Mouse (Mus musculus): Measurements from ENCODE around the gene Cyp2j5. TPM values are rescaled to one million over a fixed set of nuclear protein-coding genes. Genes with fewer than 3 reads are reported as not detected.

Gene Cyp2j5
- not detected in 2 replicates for polyA plus RNA-seq (2015; fragmentation: Nextera tagmentation; extraction: Ambion mirVana)

GRCm38 (mm10) chr4:96663991-96664390 is at the start of gene Cyp2j5:
TSS of gene Cyp2j5 (minus strand) at chr4:96664154.
- Histone ChIP-seq H3K36me3 (no peaks in the 10 kb centered on the region), H3K4me1 (no peaks in the 10 kb centered on the region), H3K27me3 (no peaks in the 10 kb centered on the region), H3K9ac (no peak within 1 kb of the TSS), H3K9me3 (replicated peaks) (no peaks in the 10 kb centered on the region), H3K27ac (replicated peaks) (no peak within 1 kb of the TSS), H3K4me2 (replicated peaks) (no peak within 1 kb of the TSS), H3K4me3 (replicated peaks) (no peak within 1 kb of the TSS)
- no peak for ATAC-seq (ENCODE audit: insufficient number of reproducible peaks, low FRiP score, low TSS enrichment, low read depth)
- WGBS = 92% methylated on average over 2 of the region's 2 CpGs

- no peaks in the 10 kb centered on the region for H3K9me3 ChIP-seq (replicated peaks)
- 56% methylated on average over 2 of the region's 2 CpGs for WGBS
Observed at GRCm38 (mm10) chr4:96705281-96705951, 41.5 kb upstream of the Cyp2j5 start.

GRCm38 (mm10) chr4:96698218-96698561 is 34.2 kb upstream of the Cyp2j5 start:
- Histone ChIP-seq H3K27me3 (no peaks in the 10 kb centered on the region), H3K4me2 (replicated peaks) (no peak overlapping the region), H3K36me3 (no peaks in the 10 kb centered on the region), H3K4me3 (replicated peaks) (no peak overlapping the region), H3K9ac (no peak overlapping the region), H3K9me3 (replicated peaks) (no peaks in the 10 kb centered on the region), H3K4me1 (peaks cover 15% of the 10 kb centered on the region; the same call in 1 of the 2 replicates), H3K27ac (replicated peaks) (no peak overlapping the region)
- ATAC-seq (ENCODE audit: insufficient number of reproducible peaks, low FRiP score, low TSS enrichment, low read depth) = no peak; the same call in 1 of the 2 replicates
- 57% methylated on average over 5 of the region's 5 CpGs for WGBS

More at GRCm38 (mm10) chr4:96705281-96705951, 41.5 kb upstream of the Cyp2j5 start:
- Histone ChIP-seq H3K27me3 (no peaks in the 10 kb centered on the region), H3K4me2 (replicated peaks) (no peak overlapping the region), H3K36me3 (no peaks in the 10 kb centered on the region), H3K9ac (no peak overlapping the region), H3K4me1 (no peaks in the 10 kb centered on the region), H3K4me3 (replicated peaks) (no peak overlapping the region), H3K27ac (replicated peaks) (no peak overlapping the region)
- ATAC-seq (ENCODE audit: insufficient number of reproducible peaks, low FRiP score, low TSS enrichment, low read depth) = no peak

- Histone ChIP-seq H3K9me3 (replicated peaks) (no peaks in the 10 kb centered on the region), H3K4me2 (replicated peaks) (no peak overlapping the region), H3K27ac (replicated peaks) (peak overlapping the region; percentile 51), H3K9ac (no peak overlapping the region), H3K36me3 (no peaks in the 10 kb centered on the region), H3K4me1 (peaks cover 15% of the 10 kb centered on the region; the same call in 1 of the 2 replicates), H3K27me3 (no peaks in the 10 kb centered on the region), H3K4me3 (replicated peaks) (no peak overlapping the region)
- 66% methylated on average over 15 of the region's 15 CpGs for WGBS
- peak; percentile 60; the same call in 1 of the 2 replicates for ATAC-seq (ENCODE audit: insufficient number of reproducible peaks, low FRiP score, low TSS enrichment, low read depth)
Observed at GRCm38 (mm10) chr4:96697511-96698217, 33.7 kb upstream of the Cyp2j5 start.

GRCm38 (mm10) chr4:96696614-96697360 is 32.8 kb upstream of the Cyp2j5 start:
- no peak overlapping the region; the same call in 1 of the 2 replicates for H3K4me2 ChIP-seq (replicated peaks)
- no peak overlapping the region for H3K9ac ChIP-seq
- H3K36me3 ChIP-seq = no peaks in the 10 kb centered on the region
- 36% methylated on average over 13 of the region's 13 CpGs for WGBS
- no peak; the same call in 1 of the 2 replicates for ATAC-seq (ENCODE audit: insufficient number of reproducible peaks, low FRiP score, low TSS enrichment, low read depth)
- no peak overlapping the region for H3K4me3 ChIP-seq (replicated peaks)
- peaks cover 15% of the 10 kb centered on the region; the same call in 1 of the 2 replicates for H3K4me1 ChIP-seq
- no peaks in the 10 kb centered on the region for H3K27me3 ChIP-seq
- H3K27ac ChIP-seq (replicated peaks) = no peak overlapping the region
- H3K9me3 ChIP-seq (replicated peaks) = no peaks in the 10 kb centered on the region

GRCm38 (mm10) chr4:96687358-96687803 is 23.4 kb upstream of the Cyp2j5 start:
- no peak overlapping the region for H3K27ac ChIP-seq (replicated peaks)
- H3K9me3 ChIP-seq (replicated peaks) = no peaks in the 10 kb centered on the region
- H3K4me3 ChIP-seq (replicated peaks) = no peak overlapping the region
- no peak for ATAC-seq (ENCODE audit: insufficient number of reproducible peaks, low FRiP score, low TSS enrichment, low read depth)
- 43% methylated on average over 2 of the region's 2 CpGs for WGBS
- no peaks in the 10 kb centered on the region for H3K36me3 ChIP-seq
- no peak overlapping the region for H3K4me2 ChIP-seq (replicated peaks)
- no peaks in the 10 kb centered on the region for H3K27me3 ChIP-seq
- H3K4me1 ChIP-seq = no peaks in the 10 kb centered on the region
- H3K9ac ChIP-seq = no peak overlapping the region

- Histone ChIP-seq H3K4me2 (replicated peaks) (no peak overlapping the region), H3K9me3 (replicated peaks) (no peaks in the 10 kb centered on the region), H3K27ac (replicated peaks) (no peak overlapping the region), H3K27me3 (no peaks in the 10 kb centered on the region), H3K4me1 (no peaks in the 10 kb centered on the region), H3K9ac (no peak overlapping the region), H3K4me3 (replicated peaks) (no peak overlapping the region), H3K36me3 (no peaks in the 10 kb centered on the region)
- 27% methylated on average over 2 of the region's 2 CpGs for WGBS
- ATAC-seq (ENCODE audit: insufficient number of reproducible peaks, low FRiP score, low TSS enrichment, low read depth) = no peak
Observed at GRCm38 (mm10) chr4:96683474-96683873, 19.5 kb upstream of the Cyp2j5 start.

GRCm38 (mm10) chr4:96680966-96681365 is 17.0 kb upstream of the Cyp2j5 start:
- H3K4me1 ChIP-seq = no peaks in the 10 kb centered on the region
- ATAC-seq (ENCODE audit: insufficient number of reproducible peaks, low FRiP score, low TSS enrichment, low read depth) = no peak
- H3K27ac ChIP-seq (replicated peaks) = no peak overlapping the region
- H3K36me3 ChIP-seq = no peaks in the 10 kb centered on the region
- no peak overlapping the region for H3K4me2 ChIP-seq (replicated peaks)
- no peak overlapping the region for H3K4me3 ChIP-seq (replicated peaks)
- no peak overlapping the region for H3K9ac ChIP-seq
- H3K27me3 ChIP-seq = no peaks in the 10 kb centered on the region
- no peaks in the 10 kb centered on the region for H3K9me3 ChIP-seq (replicated peaks)

- ATAC-seq (ENCODE audit: insufficient number of reproducible peaks, low FRiP score, low TSS enrichment, low read depth) = no peak
- Histone ChIP-seq H3K9ac (no peak overlapping the region), H3K4me2 (replicated peaks) (no peak overlapping the region), H3K27ac (replicated peaks) (no peak overlapping the region), H3K4me3 (replicated peaks) (no peak overlapping the region), H3K9me3 (replicated peaks) (no peaks in the 10 kb centered on the region), H3K27me3 (no peaks in the 10 kb centered on the region), H3K36me3 (no peaks in the 10 kb centered on the region), H3K4me1 (no peaks in the 10 kb centered on the region)
- 8% methylated on average over 1 of the region's 1 CpGs for WGBS
Observed at GRCm38 (mm10) chr4:96680233-96680632, 16.3 kb upstream of the Cyp2j5 start.

GRCm38 (mm10) chr4:96664668-96665454 is 907 bp upstream of the Cyp2j5 start:
- no peak for ATAC-seq (ENCODE audit: insufficient number of reproducible peaks, low FRiP score, low TSS enrichment, low read depth)
- H3K4me2 ChIP-seq (replicated peaks) = no peak overlapping the region
- no peaks in the 10 kb centered on the region for H3K27me3 ChIP-seq
- H3K4me1 ChIP-seq = no peaks in the 10 kb centered on the region
- H3K4me3 ChIP-seq (replicated peaks) = no peak overlapping the region
- no peaks in the 10 kb centered on the region for H3K36me3 ChIP-seq
- H3K9me3 ChIP-seq (replicated peaks) = no peaks in the 10 kb centered on the region
- H3K27ac ChIP-seq (replicated peaks) = no peak overlapping the region
- WGBS = 93% methylated on average over 1 of the region's 1 CpGs
- H3K9ac ChIP-seq = no peak overlapping the region
